Mouse (Mus musculus) kidney, adult 9 months (tissue): ENCODE measurements around the gene Papola.

Source experiments
- DNase-seq: peaks from one replicate; pipeline ENCODE4 v3.0.0; 2022

Papola gene

GRCm38 (mm10) chr12:105784196-105784999 lies at the start of gene Papola:
Gene Papola (plus strand): TSS chr12:105784694.
- DNase-seq, result peak; percentile 91

GRCm38 (mm10) chr12:105735226-105735888 lies 49.1 kb upstream of the Papola start:
- no peak for DNase-seq

GRCm38 (mm10) chr12:105735889-105736251 lies 48.6 kb upstream of the Papola start:
- DNase-seq, result no peak

DNA sequence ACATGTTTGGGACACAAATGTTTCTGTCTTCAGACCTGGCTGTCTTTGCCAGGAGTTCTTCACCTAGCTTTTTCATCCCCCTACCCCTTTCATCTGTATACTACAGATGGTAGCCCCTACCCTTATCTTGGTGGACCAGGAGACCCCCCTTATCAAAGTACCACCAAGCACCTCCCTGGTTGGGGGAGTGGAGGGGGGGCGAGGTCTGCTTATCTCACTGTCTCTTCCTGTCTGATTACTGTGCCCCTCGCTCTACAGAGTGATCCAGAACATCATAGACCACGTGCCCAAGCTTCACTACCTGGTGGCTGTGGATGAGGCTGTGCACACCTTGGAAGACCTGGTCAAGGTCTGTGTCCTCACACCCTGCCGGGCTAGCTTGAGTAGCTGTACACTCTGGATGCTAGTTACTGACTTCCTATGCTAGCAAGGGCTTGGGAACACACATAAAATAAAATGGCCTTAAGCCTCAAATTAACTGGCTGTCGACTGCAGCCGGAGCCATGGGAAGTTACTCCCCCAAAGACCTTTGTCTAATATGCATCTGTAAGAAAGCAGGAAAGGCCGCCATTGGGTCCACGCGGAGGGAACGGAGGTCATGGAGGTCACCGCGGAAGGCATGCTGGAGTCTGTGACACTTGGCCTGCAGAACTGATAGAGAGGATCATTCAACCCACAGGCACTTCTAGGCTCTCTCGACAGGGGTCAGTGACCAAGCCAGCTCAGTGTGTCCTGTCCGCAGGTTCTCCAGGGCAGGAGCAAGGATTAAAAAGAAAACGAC lies 46.0 kb upstream of the Papola start:
- DNase-seq, result no peak

GRCm38 (mm10) chr12:105739656-105740055 lies 44.8 kb upstream of the Papola start:
- DNase-seq, result peak; percentile 80

GRCm38 (mm10) chr12:105748114-105748513 lies 36.4 kb upstream of the Papola start:
- DNase-seq, result no peak

GRCm38 (mm10) chr12:105753813-105754212 lies 30.7 kb upstream of the Papola start:
- DNase-seq, result peak; percentile 87

DNA sequence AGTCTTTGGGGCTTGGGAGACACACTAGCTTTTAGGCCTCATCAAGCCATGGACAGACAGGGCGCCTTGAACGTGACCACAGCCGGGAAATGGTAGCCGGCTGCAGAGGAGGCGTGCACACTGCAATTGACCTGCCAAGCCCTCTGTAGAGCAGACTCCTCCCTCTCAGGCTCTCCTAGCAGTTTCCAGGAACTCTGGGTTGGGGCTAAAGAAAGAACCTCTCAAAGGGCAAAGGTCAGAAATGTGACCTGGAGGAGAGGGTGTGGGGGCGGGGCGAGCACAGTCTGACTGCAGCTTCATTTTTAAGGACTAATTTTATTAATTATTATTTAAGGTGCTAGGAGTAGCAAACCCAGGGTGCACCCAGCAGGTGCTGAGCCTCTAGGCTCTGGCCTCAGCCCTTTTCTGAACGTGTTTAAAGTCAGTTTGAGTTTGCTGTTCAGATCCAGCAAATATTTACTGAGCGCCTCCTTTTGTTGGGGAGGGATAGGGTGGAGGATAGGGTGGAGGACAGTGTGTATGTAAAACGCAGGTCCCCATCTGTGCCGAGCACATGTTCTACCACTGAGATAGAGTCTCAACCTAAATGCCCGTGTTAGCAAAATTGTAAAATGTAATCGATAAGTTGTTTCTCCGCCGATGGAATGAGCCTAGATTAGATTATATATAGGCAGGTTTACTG lies 26.5 kb upstream of the Papola start:
- peak; percentile 91 for DNase-seq

DNA sequence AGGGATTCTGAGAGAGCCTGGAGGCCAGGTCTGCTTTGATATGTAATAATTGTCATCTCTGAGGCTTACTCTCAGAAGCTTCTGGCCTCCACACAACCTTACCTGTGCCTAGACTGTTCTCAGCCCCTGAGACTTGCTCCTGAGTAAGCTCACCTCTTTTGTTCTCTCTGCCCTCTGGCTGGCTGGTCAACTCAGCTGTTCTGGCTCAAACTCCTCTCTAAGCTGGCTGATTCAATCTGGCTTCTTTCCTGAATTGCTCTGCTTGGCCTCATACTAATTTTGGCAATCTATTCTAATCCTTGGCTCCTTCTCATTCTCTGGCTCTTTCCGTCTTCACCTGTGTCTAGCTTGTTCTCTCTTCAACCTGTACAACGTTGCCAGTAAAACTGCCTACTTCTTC lies 25.6 kb upstream of the Papola start:
- DNase-seq, result peak; percentile 72

DNA sequence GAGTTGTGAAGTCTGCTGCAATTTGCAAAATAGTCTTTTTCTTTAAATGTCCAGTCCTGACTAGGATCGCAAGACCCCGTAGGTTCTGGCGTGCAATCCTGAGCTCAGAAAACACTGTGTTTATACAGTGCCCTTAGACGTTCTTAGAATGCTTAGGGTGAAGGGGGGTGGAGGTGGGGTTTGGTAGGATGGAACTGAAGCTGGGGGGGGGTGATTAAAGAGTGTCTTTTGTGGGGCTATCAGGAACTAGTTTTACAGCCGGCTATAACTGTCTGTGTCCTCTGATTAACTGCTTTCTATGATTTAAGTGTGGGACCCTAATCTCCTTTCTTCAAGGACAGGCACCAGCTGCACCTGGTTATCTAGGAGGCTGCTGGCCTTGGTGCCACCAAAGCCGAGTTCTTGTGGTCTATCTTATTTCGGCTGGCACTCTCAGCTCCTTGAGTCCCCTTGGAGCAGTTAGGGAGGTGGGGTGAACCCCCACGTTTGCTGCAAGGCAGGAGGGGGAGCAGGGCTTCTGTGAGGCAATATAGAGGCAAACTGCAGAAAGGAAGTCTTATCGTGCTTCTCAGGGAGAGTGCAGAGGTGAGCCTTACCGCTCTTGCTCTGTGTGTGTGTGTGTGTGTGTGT lies 24.5 kb upstream of the Papola start:
- DNase-seq, result no peak

- DNase-seq, result peak; percentile 54
Observed at GRCm38 (mm10) chr12:105761171-105761570, 23.3 kb upstream of the Papola start.

DNA sequence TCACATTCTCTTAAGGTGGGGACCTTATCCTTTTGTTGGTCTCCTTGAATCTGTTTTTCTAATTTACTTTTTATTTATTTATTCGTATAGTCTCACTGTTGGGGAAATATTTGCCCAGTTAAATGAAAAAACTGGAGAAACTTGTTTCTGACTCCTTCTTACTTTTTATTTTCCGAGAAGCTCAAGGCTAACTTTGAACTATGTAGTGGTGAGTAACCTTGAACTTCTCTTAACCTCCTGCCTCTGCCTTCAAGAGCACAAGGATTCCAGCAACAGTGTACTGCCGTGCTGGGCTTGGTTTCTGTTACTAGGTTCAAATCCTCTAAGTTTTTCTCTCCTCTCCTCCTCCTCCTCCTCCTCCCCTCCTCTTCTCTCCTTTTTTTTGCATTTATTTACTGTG lies 22.9 kb upstream of the Papola start:
- DNase-seq, result no peak

- no peak for DNase-seq
Observed at GRCm38 (mm10) chr12:105769700-105770099, 14.8 kb upstream of the Papola start.

GRCm38 (mm10) chr12:105774871-105775270 lies 9.6 kb upstream of the Papola start:
- no peak for DNase-seq

DNA sequence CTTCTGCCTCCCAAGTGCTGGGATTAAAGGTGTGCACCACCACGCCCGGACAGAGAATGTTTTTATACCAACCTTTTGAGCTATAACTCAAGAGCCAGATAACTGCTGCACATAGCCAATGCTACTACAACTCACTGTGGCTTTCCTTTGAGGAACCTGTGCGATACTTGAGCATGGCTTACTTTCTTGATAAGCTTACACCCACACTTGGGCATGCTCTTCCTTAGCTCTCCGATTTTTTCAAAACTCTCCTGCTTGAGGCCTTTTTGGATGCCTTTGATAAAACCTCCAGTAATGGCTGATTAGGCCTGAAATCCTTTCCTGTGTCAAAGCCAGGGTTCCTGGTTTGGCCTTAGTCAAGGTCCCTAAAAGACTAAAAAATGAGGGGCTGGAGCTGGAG lies 6.8 kb upstream of the Papola start:
- DNase-seq, result no peak

DNA sequence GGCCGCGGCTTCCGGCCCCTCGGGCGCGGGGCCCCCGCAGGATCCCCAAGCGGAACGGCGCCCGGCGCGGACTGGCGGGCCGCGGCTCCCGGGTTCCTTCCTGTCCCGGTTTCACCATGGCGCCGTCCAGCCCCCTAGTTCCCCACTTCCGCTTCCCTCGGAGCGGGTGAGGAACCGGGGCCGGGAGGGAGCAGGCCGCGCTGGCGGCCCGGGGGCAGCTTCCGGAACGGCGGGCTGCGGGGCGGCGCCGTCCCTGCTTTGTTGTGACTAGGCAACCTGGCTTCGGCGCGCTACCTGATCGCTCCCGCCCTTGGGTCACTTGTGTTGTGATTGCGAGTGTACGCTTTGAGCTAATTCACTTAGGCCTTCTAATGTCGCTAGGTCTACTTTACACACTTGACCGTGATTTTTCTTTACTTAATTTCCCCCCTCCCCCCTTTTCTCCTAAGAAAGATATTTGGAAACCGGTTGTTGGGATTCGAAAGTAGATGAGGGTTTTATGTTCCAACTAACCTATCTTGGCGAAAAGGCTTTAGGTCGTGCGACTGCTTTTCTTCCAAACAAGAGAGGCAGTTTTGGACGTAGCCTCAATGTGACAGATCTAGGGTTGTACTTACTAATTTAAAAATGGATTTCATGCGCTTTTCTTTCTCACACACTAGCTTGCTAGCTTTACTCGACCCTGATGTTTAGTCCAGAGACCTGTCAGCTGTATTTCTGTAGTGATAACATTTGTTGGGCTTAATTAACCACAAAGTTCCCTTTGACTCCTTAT lies 693 bp downstream of the Papola start:
- peak; percentile 74 for DNase-seq

GRCm38 (mm10) chr12:105786113-105786512 lies 1.6 kb downstream of the Papola start:
- no peak for DNase-seq

DNA sequence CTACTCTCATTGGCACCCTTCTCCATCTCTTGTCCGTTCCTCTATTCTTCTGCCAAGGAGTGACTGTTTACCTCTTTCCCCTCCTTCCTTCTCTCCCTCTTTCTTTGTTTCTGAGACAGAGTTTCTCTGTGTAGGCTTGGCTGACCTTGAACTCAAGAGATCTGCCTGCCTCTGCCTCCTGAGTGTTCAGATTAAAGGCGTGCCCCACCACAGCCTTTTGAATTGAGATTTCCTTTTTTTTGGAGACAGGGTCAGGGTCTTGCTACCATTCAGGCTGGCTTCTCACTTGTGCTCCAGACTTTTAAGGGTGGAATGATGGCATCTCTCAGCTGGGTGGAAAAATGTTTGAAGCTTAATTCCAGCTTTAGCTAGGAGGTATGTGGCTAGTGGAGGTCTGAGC lies 3.1 kb downstream of the Papola start:
- no peak for DNase-seq

DNA sequence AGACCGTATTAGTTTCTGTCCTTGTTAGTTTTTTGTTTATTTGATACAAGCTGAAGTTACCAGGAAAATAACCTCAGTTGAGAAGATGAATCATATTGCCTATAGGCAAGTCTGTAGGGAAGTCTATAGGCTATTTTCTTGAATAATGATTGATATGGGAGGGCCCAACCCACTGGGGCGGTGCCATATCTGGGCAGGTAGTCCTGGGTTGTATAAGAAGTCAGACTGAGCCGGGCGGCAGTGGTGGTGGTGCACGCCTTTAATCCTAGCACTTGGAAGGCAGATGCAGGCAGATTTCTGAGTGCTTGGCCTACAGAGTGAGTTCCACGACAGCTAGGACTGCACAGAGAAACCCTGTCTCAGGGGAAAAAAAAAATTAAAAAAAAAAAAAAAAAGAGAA lies 5.4 kb downstream of the Papola start:
- no peak for DNase-seq

GRCm38 (mm10) chr12:105794896-105795295 lies 10.4 kb downstream of the Papola start:
- no peak for DNase-seq

- DNase-seq, result no peak
Observed at GRCm38 (mm10) chr12:105798001-105798400, 13.5 kb downstream of the Papola start.

DNA sequence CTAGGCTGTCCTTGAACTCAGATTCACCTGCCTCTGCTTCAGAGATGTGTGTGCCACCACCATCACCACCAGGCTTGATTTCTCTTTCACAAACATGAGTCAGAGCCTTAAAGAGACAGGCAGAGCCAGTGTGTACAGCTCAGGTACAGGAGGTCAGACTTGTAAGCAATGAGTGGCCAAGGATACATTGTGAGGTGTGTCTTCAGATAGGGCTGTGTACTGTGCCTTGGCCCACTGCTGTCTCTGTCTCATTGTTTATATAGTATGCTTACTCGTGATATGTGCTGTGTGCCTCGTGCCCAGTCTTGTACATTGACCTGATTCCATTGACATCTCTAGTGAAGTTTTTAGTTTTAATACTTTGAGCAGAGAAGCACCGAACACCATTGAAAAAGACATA lies 21.3 kb downstream of the Papola start:
- no peak for DNase-seq
